Comparison of ENCODE assay signal across 9 mouse cellular contexts in genomic region chr1:153535611-153536010, GRCm38 (mm10). TPM values are rescaled to one million over a fixed set of nuclear protein-coding genes. Genes with fewer than 3 reads are reported as not detected.
DNase-seq lines count a peak whose midpoint lies in the region; ATAC-seq lines count a peak whose summit lies in the region.
"Had no signal": no experiment of that assay in that cellular context is flagged by ENCODE, and none has a peak within 500 bp of the region (broad histone marks: within the 10 kb centered on the region; RNA-seq: fewer than 3 reads in every experiment).

No protein-coding gene starts in this region.

- 62% methylated on average over 9 of the region's 9 CpGs for WGBS in kidney, embryonic 14.5 days
- WGBS in hindbrain, embryonic 11.5 days = 32% methylated on average over 9 of the region's 9 CpGs

- peak; percentile 25; the same call in 1 of the 2 replicates for ATAC-seq in kidney, embryonic 14.5 days (ENCODE audit: low FRiP score, low TSS enrichment)
- ATAC-seq in hindbrain, embryonic 11.5 days (ENCODE audit: low FRiP score) = peak; percentile 39

- DNase-seq in kidney, adult 18-20 months = no peak
- peak; percentile 19 for DNase-seq in right cerebral cortex, postnatal 14 days
- DNase-seq in right cerebral cortex, postnatal 25 days = no peak
- peak; percentile 31 for DNase-seq in hindbrain, embryonic 11.5 days (ENCODE audit: low spot score)
- no peak for DNase-seq in thymus, postnatal 10 days (ENCODE audit: low spot score in 2 of 2)
- no peak for DNase-seq in urinary bladder, adult 2 months (ENCODE audit: low spot score)

- H3K9me3 ChIP-seq in kidney, embryonic 14.5 days (ENCODE audit: control insufficient read depth, low read length) = no peaks in the 10 kb centered on the region
- no peaks in the 10 kb centered on the region for H3K9me3 ChIP-seq in hindbrain, embryonic 11.5 days (ENCODE audit: control insufficient read depth, low read length)
- H3K9me3 ChIP-seq: megakaryocyte, embryonic 14.5 days had no signal

- H3K4me2 ChIP-seq in kidney, embryonic 14.5 days (replicated peaks; ENCODE audit: low read depth, low read length) = no peak overlapping the region
- no peak overlapping the region for H3K4me2 ChIP-seq in hindbrain, embryonic 11.5 days (replicated peaks; ENCODE audit: low read depth, low read length)

- no peaks in the 10 kb centered on the region for H3K27me3 ChIP-seq in kidney, embryonic 14.5 days (ENCODE audit: control insufficient read depth, insufficient read depth, low read length)
- H3K27me3 ChIP-seq in hindbrain, embryonic 11.5 days (ENCODE audit: control insufficient read depth, insufficient read depth, low read length) = no peaks in the 10 kb centered on the region
- H3K27me3 ChIP-seq: megakaryocyte, embryonic 14.5 days had no signal

- H3K9ac ChIP-seq in kidney, embryonic 14.5 days (ENCODE audit: low read depth, low read length) = no peak overlapping the region
- 0 out of 2 replicates have a peak overlapping the region, but pooled peaks have one; percentile 19 for H3K9ac ChIP-seq in hindbrain, embryonic 11.5 days (ENCODE audit: low read depth, low read length)

- peaks cover 10% of the 10 kb centered on the region for H3K4me1 ChIP-seq in kidney, embryonic 14.5 days (ENCODE audit: control insufficient read depth, insufficient read depth, low read length)
- H3K4me1 ChIP-seq in hindbrain, embryonic 11.5 days (replicated peaks; ENCODE audit: control insufficient read depth, insufficient read depth, low read length) = no peaks in the 10 kb centered on the region; the same call in 1 of the 2 replicates

- H3K4me3 ChIP-seq in kidney, embryonic 14.5 days (ENCODE audit: low read length) = no peak overlapping the region
- H3K4me3 ChIP-seq in hindbrain, embryonic 11.5 days (ENCODE audit: low read depth, low read length) = no peak overlapping the region
- H3K4me3 ChIP-seq: left cerebral cortex, adult 2 months; megakaryocyte, embryonic 14.5 days had no signal

- no peaks in the 10 kb centered on the region for H3K36me3 ChIP-seq in kidney, embryonic 14.5 days (ENCODE audit: control insufficient read depth, insufficient read depth, low read length)
- H3K36me3 ChIP-seq in hindbrain, embryonic 11.5 days (ENCODE audit: control insufficient read depth, insufficient read depth, low read length) = no peaks in the 10 kb centered on the region

- no peak overlapping the region for H3K27ac ChIP-seq in kidney, embryonic 14.5 days (ENCODE audit: low read depth, low read length)
- H3K27ac ChIP-seq in hindbrain, embryonic 11.5 days (ENCODE audit: low read depth, low read length) = peak overlapping the region; percentile 62
- H3K27ac ChIP-seq: left cerebral cortex, adult 2 months had no signal

RNA-seq across cellular contexts. Expression of gene Npl, which starts 14.2 kb away (rescaled TPM):
- polyA plus RNA-seq in kidney, embryonic 14.5 days (2014; fragmentation: Nextera tagmentation; extraction: Ambion mirVana) = 17.8 and 21.3 TPM in 2 replicates
- polyA plus RNA-seq in hindbrain, embryonic 11.5 days (2014; fragmentation: Nextera tagmentation; extraction: Ambion mirVana) = 15.5 and 16.2 TPM in 2 replicates
- 1.8 and 2.1 TPM in 2 replicates for polyA plus RNA-seq in urinary bladder, adult 2 months (2012; rRNA removed)

RNA-seq across cellular contexts. Expression of gene Dhx9, which starts 48.2 kb away (rescaled TPM):
- polyA plus RNA-seq in kidney, embryonic 14.5 days (2014; fragmentation: Nextera tagmentation; extraction: Ambion mirVana) = 46.2 and 52.2 TPM in 2 replicates
- 34.7 and 61.3 TPM in 2 replicates for polyA plus RNA-seq in hindbrain, embryonic 11.5 days (2014; fragmentation: Nextera tagmentation; extraction: Ambion mirVana)
- 46.6 and 51.1 TPM in 2 replicates for polyA plus RNA-seq in urinary bladder, adult 2 months (2012; rRNA removed)

Comparison
In these comparisons a context has a peak if more than half of its experiments do, and no peak if none do; other contexts are left out.
1. DNase-seq: peak in right cerebral cortex, postnatal 14 days (single experiment) and hindbrain, embryonic 11.5 days (single experiment); none in kidney, adult 18-20 months (single experiment), right cerebral cortex, postnatal 25 days (single experiment), thymus, postnatal 10 days (0 of 2) and urinary bladder, adult 2 months (single experiment).